Mouse (Mus musculus) heart, embryonic 16.5 days (tissue): Measurements from ENCODE around the gene Alkbh6. TPM values are rescaled to one million over a fixed set of nuclear protein-coding genes. Genes with fewer than 3 reads are reported as not detected.
A peak's percentile ranks its signal among the peaks of the same experiment; 100 is the strongest.

Source experiments
- ATAC-seq: fragments of 200-750 bp; cut with Nextera tagmentation; replicated peaks from 2 replicates; pipeline ENCODE4 v1.8.0; 2017; ENCODE audit warnings: moderate number of reproducible peaks; ENCODE audit not compliant: insufficient read depth, low FRiP score; ENCODE audit errors: extremely low read depth
- H3K27ac ChIP-seq: fragments of 300-500 bp; sonication (generic); 2 replicates; pipeline ENCODE4 v1.5.1; 2014; ENCODE audit warnings: mild to moderate bottlenecking, low read length, control low read depth, moderate library complexity
- H3K27me3 ChIP-seq: fragments of 300-500 bp; sonication (generic); 2 replicates; pipeline ENCODE4 v1.6.1; 2014; ENCODE audit warnings: low read length, mixed read lengths; ENCODE audit not compliant: control insufficient read depth, insufficient read depth
- H3K36me3 ChIP-seq: fragments of 300-500 bp; sonication (generic); 2 replicates; pipeline ENCODE4 v1.6.1; 2014; ENCODE audit not compliant: control insufficient read depth, insufficient read depth
- H3K4me1 ChIP-seq: fragments of 300-500 bp; sonication (generic); 2 replicates; pipeline ENCODE4 v1.6.1; 2014; ENCODE audit warnings: low read length, mixed read lengths; ENCODE audit not compliant: control insufficient read depth, insufficient read depth
- H3K4me2 ChIP-seq: fragments of 300-500 bp; sonication (generic); 2 replicates; pipeline ENCODE4 v1.6.1; 2014; ENCODE audit warnings: low read depth, mild to moderate bottlenecking, control low read depth, low read length
- H3K4me3 ChIP-seq: fragments of 300-500 bp; sonication (generic); 2 replicates; pipeline ENCODE4 v1.5.1; 2014; ENCODE audit warnings: mild to moderate bottlenecking, control low read depth, low read length
- H3K9ac ChIP-seq: fragments of 300-500 bp; sonication (generic); 2 replicates; pipeline ENCODE4 v1.6.1; 2014; ENCODE audit warnings: low read length, control low read depth
- H3K9me3 ChIP-seq: fragments of 300-500 bp; sonication (generic); replicated peaks from 2 replicates; pipeline ENCODE4 v1.6.1; 2016; ENCODE audit warnings: low read length; ENCODE audit not compliant: control insufficient read depth
- WGBS: fragments of 180-500 bp; shearing (Covaris S2); extraction: QIAGEN DNeasy Blood & Tissue Kit; methylation state at CpG from one replicate; pipeline ENCODE4 v1.1.7; 2014; 5-methylcytosine and 5-hydroxymethylcytosine counted together
- polyA plus RNA-seq: library from polyadenylated mRNA; unstranded; fragments of >200 nt; fragmentation: Nextera tagmentation; extraction: Ambion mirVana; gene quantifications from 2 replicates; pipeline ENCODE4 v1.2.1, GENCODE M21; 2015

Gene Alkbh6
- polyA plus RNA-seq, 1 experiment from 2014 or later, result 62.0 TPM

DNA sequence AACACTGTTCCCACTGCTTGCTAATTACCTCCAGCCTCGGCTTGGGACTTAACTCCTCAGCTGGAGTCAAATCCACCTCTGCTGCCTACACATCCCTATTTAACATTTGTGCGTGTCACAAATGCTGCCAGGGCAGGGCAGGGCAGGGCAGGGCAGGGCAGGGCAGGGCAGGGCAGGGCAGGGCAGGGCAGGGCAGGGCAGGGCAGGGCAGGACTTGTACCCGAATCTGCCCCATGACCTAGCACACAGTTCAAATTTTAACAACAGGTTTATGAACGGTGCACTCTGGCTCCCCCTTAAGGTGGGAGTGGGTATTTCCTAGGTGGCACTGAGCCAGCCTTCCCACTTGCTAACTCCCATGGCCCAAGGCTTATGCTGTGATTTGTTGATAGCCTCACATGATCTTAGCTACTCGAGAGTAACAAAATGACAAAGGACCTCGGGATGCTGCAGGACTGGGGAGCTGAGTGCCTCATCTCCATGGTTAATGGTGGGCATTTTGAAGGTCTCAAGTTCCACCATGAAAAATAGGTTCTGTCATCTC, 44.8 kb downstream of the Alkbh6 start:
- Histone ChIP-seq H3K9ac (no peak overlapping the region), H3K27me3 (peaks cover 21% of the 10 kb centered on the region), H3K4me2 (no peak overlapping the region), H3K36me3 (no peaks in the 10 kb centered on the region), H3K9me3 (no peaks in the 10 kb centered on the region), H3K4me1 (no peaks in the 10 kb centered on the region), H3K4me3 (no peak overlapping the region), H3K27ac (no peak overlapping the region)
- no peak for ATAC-seq
- 11% methylated on average over 6 of the region's 6 CpGs for WGBS

DNA sequence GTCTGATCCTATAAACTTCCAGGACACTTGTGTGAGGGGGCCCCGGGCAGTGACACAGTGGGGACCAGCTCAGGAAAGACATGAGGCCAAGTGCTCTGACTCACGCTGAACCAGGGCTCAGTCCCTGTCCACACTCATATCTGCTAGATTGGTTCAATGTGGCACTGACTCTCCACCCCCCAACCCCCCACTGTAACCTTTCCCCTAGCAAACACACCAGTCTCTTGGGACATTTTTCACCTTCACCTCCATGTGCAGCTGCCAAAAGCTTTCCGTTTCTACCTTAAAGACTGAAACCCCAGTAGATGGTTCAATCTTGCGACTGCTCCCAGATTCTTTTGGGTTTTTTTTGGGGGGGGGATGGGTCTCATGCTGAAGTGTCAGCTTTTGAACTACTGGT, 45.5 kb downstream of the Alkbh6 start:
- no peak for ATAC-seq

DNA sequence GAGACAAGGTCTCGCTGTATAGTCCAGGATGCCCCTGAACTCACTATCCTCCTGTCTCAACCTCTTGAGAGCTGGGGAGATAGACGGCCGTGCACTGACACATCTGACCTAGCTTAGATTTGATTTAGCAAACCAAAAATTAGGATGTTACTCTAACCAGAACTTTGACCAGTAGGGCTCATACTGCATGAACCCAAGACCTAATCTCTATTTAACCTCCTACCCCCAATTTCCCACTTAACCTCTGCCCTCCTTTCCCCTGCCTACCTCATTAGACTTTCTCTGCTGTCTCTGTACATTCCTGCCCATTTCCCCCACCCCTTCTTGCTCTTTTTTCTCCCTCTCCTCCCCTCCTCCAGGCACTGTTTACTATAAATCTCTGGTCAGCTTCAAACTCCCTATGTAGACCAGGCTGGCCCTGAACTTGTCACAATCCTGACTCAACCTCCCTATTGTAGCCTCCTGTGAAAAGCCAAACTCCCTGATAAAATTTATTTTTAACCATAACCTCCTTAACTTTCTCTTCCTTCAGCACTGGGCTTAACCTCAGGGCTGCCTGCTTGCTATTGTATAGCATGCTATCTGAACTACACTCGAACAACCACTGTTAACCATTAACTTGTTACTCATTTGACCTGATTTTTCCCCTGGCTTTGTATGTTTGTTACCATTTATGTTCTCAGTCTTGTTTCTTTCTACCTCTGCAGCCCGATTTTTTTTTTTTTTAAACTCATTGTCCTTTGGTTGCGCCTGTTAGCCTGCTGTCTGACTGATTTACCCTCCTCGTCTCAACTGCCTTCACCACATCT, 50.1 kb downstream of the Alkbh6 start:
- Histone ChIP-seq H3K27ac (no peak overlapping the region), H3K9ac (no peak overlapping the region), H3K4me3 (no peak overlapping the region), H3K9me3 (no peaks in the 10 kb centered on the region), H3K4me2 (no peak overlapping the region), H3K36me3 (no peaks in the 10 kb centered on the region; the same call in 1 of the 2 replicates), H3K27me3 (peaks cover 4% of the 10 kb centered on the region), H3K4me1 (peaks cover 7% of the 10 kb centered on the region; the same call in 1 of the 2 replicates)
- WGBS, result 71% methylated on average over 7 of the region's 7 CpGs
- ATAC-seq, result no peak

More for the DNA sequence above, 45.5 kb downstream of the Alkbh6 start:
- WGBS, result 67% methylated on average over 4 of the region's 4 CpGs
- Histone ChIP-seq H3K36me3 (no peaks in the 10 kb centered on the region), H3K4me2 (no peak overlapping the region), H3K27ac (no peak overlapping the region), H3K9me3 (no peaks in the 10 kb centered on the region), H3K27me3 (peaks cover 15% of the 10 kb centered on the region), H3K4me3 (no peak overlapping the region), H3K9ac (no peak overlapping the region), H3K4me1 (no peaks in the 10 kb centered on the region)

DNA sequence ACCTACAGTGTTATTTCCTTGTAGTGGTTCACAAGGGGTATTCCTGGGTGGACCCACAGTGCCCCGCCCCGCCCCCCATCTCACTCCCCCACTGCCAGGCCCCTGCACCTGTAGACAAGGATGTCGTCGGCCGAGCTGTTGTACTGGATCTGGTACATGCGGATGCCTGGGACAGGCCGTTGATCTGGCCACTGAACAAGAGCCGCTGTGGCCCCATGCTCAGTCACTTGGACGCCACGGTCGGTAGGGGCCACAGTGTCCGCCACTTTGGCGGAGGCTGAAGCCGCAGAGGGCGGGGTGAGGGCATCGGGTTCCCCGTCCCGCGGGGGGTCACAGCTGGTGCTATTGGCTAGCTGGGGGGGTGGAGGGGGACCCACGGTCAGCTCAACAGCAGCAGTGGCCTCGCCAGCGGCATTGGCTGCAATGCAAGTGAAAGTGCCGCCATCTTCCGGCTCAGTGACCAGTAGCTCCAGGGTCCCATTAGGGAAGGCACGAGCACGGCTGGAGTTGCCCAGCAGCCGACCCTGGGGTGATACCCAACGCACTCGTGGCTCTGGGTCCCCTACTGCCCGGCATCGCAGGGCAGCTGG, 50.9 kb downstream of the Alkbh6 start:
- H3K9me3 ChIP-seq, result no peaks in the 10 kb centered on the region
- peaks cover 7% of the 10 kb centered on the region; the same call in 1 of the 2 replicates for H3K4me1 ChIP-seq
- H3K4me3 ChIP-seq, result no peak overlapping the region
- H3K4me2 ChIP-seq, result no peak overlapping the region
- H3K9ac ChIP-seq, result no peak overlapping the region
- H3K36me3 ChIP-seq, result no peaks in the 10 kb centered on the region; the same call in 1 of the 2 replicates
- peaks cover 12% of the 10 kb centered on the region for H3K27me3 ChIP-seq
- H3K27ac ChIP-seq, result no peak overlapping the region
- no peak for ATAC-seq
- 76% methylated on average over 31 of the region's 31 CpGs for WGBS

DNA sequence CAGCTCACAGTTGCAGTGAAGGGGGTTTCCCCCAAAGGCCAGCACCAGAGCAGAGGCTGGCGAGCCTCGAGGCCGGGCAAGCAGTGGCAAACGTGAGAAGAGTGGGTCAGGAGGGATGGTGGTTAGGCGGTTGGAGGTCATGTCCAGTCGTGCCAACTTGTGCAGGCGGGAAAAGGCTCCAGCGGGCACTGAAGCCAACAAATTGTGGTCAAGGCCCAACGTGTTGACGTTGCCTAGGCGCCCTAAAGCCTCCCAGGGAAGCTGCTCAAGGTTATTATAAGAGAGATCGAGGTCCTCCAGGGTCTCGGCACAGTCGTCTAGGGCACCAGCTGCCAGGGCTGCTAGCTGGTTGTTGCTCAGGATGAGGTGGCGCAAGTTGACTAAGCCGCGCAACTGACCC, 51.5 kb downstream of the Alkbh6 start:
- ATAC-seq, result no peak
- Histone ChIP-seq H3K4me2 (no peak overlapping the region), H3K9ac (no peak overlapping the region), H3K4me1 (peaks cover 7% of the 10 kb centered on the region; the same call in 1 of the 2 replicates), H3K27me3 (peaks cover 18% of the 10 kb centered on the region), H3K27ac (no peak overlapping the region), H3K9me3 (no peaks in the 10 kb centered on the region), H3K36me3 (no peaks in the 10 kb centered on the region; the same call in 1 of the 2 replicates), H3K4me3 (no peak overlapping the region)
- 85% methylated on average over 17 of the region's 17 CpGs for WGBS

DNA sequence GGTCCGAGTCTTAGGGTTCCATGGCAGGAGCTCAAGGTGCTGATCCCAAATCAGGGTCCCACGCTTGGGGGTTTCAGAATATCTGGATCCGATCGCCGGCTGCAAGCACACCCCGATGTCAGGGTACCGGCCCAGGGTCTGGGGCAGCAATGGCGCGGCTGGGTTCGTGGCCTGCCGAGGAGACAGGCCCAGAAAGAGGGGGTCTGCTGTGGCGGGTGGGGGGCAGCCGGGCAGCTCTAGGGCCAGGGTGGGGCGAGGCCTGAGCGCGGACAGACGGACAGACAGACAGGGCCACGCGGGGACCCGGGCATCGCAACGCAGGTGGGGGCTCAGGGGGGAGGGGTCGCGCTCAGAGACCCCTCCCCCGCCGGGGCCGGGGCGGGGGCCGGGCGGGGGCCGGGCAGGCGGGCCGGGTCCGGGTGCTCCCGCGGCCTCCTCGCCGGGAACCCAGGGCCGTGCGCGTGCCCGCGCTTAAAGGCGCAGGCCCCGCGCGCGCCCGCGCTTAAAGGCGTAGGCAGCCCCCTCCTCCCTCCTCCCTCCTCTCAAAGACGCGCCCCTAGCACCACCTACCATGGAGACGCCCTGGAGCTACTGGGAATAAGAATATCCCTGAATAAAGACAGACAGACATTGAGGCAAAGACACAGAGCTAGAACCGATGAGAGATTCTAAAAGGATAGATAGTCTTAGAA, 54.3 kb downstream of the Alkbh6 start, which contains the start of gene Lrfn3:
Gene Lrfn3, minus strand, starts transcription at position 121 of the 692 bp plus-strand sequence.
- Histone ChIP-seq H3K9me3 (no peaks in the 10 kb centered on the region), H3K27me3 (peaks cover 18% of the 10 kb centered on the region), H3K27ac (no peak within 1 kb of the TSS), H3K36me3 (no peaks in the 10 kb centered on the region; the same call in 1 of the 2 replicates), H3K4me3 (peak within 1 kb of the TSS; percentile 68), H3K4me2 (peak within 1 kb of the TSS; percentile 89), H3K9ac (peak within 1 kb of the TSS; percentile 80), H3K4me1 (peaks cover 7% of the 10 kb centered on the region; the same call in 1 of the 2 replicates)
- ATAC-seq, result no peak; the same call in 1 of the 2 replicates
- 2% methylated on average over 44 of the region's 55 CpGs for WGBS

DNA sequence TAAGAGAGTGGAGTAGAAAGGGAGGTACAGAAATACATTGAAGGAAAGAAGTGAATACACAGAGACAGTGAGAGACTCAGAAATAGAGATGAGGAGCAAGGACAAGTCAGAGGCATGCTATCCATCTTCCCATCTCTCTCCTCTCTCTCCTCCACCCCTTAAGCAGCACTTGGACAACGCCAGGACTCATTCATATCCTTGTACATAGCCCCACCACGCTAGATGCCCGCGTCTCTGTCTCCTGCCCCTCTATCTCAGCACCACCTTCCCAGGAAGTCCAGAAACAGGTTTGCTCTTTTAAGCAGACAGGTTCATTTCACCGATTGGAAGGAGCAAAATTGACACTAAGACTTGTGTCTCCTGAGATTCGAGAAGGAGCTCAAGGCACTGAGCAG, 54.8 kb downstream of the Alkbh6 start:
- Histone ChIP-seq H3K4me3 (peak overlapping the region; percentile 68), H3K27ac (no peak overlapping the region), H3K4me2 (peak overlapping the region; percentile 89), H3K36me3 (no peaks in the 10 kb centered on the region; the same call in 1 of the 2 replicates), H3K9ac (peak overlapping the region; percentile 80), H3K9me3 (no peaks in the 10 kb centered on the region), H3K27me3 (peaks cover 18% of the 10 kb centered on the region), H3K4me1 (peaks cover 7% of the 10 kb centered on the region; the same call in 1 of the 2 replicates)
- ATAC-seq, result no peak
- WGBS, result 59% methylated on average over 6 of the region's 6 CpGs
